Mouse (Mus musculus) liver, embryonic 12.5 days (tissue): ENCODE measurements at regions not wholly inside any gene's neighbourhood (a gene's known extent, or its start where the extent isn't known, plus 50 kb on each side); places are given as distances from the start of the nearest gene placed in this dataset.

Experiments
- ATAC-seq: fragments of 200-750 bp; cut with Nextera tagmentation; 2 replicates; pipeline ENCODE4 v1.8.0; 2017; ENCODE audit warnings: moderate number of reproducible peaks, mild to moderate bottlenecking, moderate library complexity
- H3K27ac ChIP-seq: fragments of 300-500 bp; sonication (generic); 2 replicates; pipeline ENCODE4 v1.5.1; 2016; ENCODE audit warnings: mild to moderate bottlenecking
- H3K27me3 ChIP-seq: fragments of 300-500 bp; sonication (generic); replicated peaks from 2 replicates; pipeline ENCODE4 v1.6.1; 2016; ENCODE audit warnings: mild to moderate bottlenecking, moderate library complexity
- H3K36me3 ChIP-seq: fragments of 300-500 bp; sonication (generic); 2 replicates; pipeline ENCODE4 v1.6.1; 2016; ENCODE audit warnings: mild to moderate bottlenecking, moderate library complexity
- H3K4me1 ChIP-seq: fragments of 300-500 bp; sonication (generic); 2 replicates; pipeline ENCODE4 v1.6.1; 2016
- H3K4me2 ChIP-seq: fragments of 300-500 bp; sonication (generic); 2 replicates; pipeline ENCODE4 v1.6.1; 2016; ENCODE audit warnings: mild to moderate bottlenecking, moderate library complexity
- H3K4me3 ChIP-seq: fragments of 300-500 bp; sonication (generic); 2 replicates; pipeline ENCODE4 v1.5.1; 2016; ENCODE audit warnings: mild to moderate bottlenecking, moderate library complexity
- H3K9ac ChIP-seq: fragments of 300-500 bp; sonication (generic); 2 replicates; pipeline ENCODE4 v1.6.1; 2016; ENCODE audit warnings: mild to moderate bottlenecking, moderate library complexity
- H3K9me3 ChIP-seq: fragments of 300-500 bp; sonication (generic); replicated peaks from 2 replicates; pipeline ENCODE4 v1.6.1; 2016; ENCODE audit warnings: mild to moderate bottlenecking, moderate library complexity
- WGBS: fragments of 180-500 bp; shearing (Covaris S2); methylation state at CpG from one replicate; pipeline ENCODE4 v1.1.7; 2016; ENCODE audit not compliant: insufficient replicate concordance; 5-methylcytosine and 5-hydroxymethylcytosine counted together

DNA sequence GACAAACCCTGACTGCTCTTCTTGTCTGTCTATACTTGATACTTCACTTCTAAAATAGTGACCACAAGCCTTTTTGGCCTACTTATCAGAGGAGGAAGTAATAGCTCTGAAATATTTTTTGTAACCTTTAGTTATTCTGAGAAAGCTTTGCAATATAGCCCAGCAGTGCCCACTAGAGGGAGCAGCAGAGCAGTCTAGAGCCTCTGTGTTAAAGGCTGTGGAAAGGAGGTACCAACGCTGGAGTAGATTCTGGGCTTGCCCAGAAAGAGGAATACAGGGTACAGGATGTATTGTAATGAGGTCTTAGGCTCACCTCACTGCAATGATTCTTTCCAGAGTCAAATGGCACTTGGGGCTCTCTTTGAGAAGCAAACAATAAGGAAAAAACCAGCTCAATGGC, 151.1 kb downstream of the Dmrta2 start:
- H3K27me3 ChIP-seq: no peaks in the 10 kb centered on the region
- H3K4me2 ChIP-seq: no peak overlapping the region
- H3K4me1 ChIP-seq: no peaks in the 10 kb centered on the region
- no peak overlapping the region for H3K9ac ChIP-seq
- ATAC-seq: no peak
- 12% methylated on average over 1 of the region's 1 CpGs for WGBS
- no peaks in the 10 kb centered on the region for H3K36me3 ChIP-seq
- no peaks in the 10 kb centered on the region for H3K9me3 ChIP-seq
- no peak overlapping the region for H3K4me3 ChIP-seq
- no peak overlapping the region for H3K27ac ChIP-seq

DNA sequence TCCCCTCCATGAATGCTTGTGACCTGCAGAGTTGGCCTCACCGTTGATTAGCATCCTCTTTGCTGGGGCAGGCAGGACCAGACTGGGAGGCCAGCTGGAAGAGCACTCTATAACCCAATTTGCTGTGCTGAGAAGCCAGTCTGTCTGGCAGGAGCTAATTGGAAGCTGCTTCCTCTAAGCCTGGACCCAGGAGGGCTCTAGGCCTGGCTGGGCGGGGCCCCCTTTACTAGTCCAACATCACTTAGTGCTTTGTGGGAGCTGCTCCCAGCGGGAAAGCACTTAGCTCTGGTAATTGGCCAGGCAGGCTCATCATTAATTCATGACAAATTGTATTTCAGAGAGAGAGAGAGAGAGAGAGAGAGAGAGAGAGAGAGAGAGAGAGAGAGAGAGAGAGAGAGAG, 151.7 kb downstream of the Dmrta2 start:
- WGBS: 55% methylated on average over 3 of the region's 3 CpGs
- no peaks in the 10 kb centered on the region for H3K9me3 ChIP-seq
- no peaks in the 10 kb centered on the region for H3K27me3 ChIP-seq
- H3K4me3 ChIP-seq: no peak overlapping the region
- H3K27ac ChIP-seq: no peak overlapping the region
- no peak overlapping the region for H3K9ac ChIP-seq
- H3K36me3 ChIP-seq: no peaks in the 10 kb centered on the region
- no peak for ATAC-seq
- no peak overlapping the region for H3K4me2 ChIP-seq
- H3K4me1 ChIP-seq: no peaks in the 10 kb centered on the region

DNA sequence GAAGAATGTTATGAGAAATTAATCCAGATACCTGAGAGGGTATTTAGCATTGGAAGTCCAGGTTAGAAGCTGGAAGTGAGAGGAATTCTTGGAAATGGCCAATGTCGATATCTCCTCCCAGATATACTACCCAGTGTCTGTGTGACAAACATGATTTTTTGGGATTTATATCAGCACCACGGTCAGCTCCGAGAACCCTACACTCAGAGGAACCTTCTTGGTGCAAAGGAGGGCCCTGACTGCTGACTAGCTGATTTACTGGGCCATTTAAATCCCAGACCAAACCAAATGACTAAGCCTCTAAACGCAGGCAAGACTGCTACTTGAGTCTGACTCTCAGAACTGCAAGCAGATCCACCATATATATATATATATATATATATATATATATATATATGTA, 154.2 kb downstream of the Dmrta2 start:
- no peak for ATAC-seq
- WGBS: 40% methylated on average over 4 of the region's 4 CpGs

DNA sequence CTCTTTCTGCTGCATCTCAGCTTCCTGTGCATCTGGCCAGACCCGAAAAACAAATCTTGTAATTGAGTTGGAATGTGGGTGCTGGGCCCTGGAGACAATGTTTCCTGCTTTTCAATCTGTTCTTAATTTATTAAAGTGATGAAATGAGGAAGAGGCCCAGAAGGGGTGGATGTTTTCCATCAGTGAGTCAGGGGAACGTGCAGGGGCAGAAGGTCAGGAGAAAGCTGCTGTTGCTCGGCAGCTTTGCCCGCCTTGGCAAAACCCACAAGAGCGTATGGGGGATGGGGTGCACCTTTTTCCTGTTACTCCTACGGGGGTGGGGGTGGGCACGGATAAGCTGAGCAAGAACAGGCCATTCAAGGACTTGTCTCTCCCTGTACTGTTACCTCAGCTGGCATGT, 156.2 kb downstream of the Dmrta2 start:
- Histone ChIP-seq H3K4me3 (no peak overlapping the region), H3K4me1 (no peaks in the 10 kb centered on the region), H3K27me3 (no peaks in the 10 kb centered on the region), H3K27ac (no peak overlapping the region), H3K36me3 (no peaks in the 10 kb centered on the region), H3K9me3 (no peaks in the 10 kb centered on the region), H3K4me2 (no peak overlapping the region), H3K9ac (no peak overlapping the region)
- 30% methylated on average over 7 of the region's 7 CpGs for WGBS
- no peak for ATAC-seq

More for the DNA sequence above, 154.2 kb downstream of the Dmrta2 start:
- no peaks in the 10 kb centered on the region for H3K4me1 ChIP-seq
- H3K9me3 ChIP-seq: no peaks in the 10 kb centered on the region
- no peak overlapping the region for H3K27ac ChIP-seq
- no peak overlapping the region for H3K4me2 ChIP-seq
- no peak overlapping the region for H3K4me3 ChIP-seq
- H3K9ac ChIP-seq: no peak overlapping the region
- H3K36me3 ChIP-seq: no peaks in the 10 kb centered on the region
- H3K27me3 ChIP-seq: no peaks in the 10 kb centered on the region

DNA sequence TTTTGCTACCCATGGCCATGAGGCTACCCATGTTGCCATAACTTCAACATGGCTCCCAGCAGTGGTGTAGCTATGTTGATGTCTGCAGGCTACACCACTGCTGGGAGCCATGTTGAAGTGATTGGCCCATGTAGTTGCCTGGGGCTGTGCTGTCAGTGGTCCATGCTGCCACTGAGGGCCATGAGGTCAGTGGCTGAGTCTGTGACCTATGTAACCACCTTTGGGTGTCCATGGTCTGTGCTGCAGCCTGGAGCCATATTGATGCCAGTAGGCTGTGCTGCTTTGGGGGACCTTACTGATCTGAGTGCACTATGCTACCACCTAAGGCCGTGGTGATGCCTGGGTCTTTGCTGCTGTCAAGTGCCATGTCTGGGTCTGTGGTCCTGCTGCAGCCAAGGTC, 167.4 kb downstream of the Dmrta2 start:
- WGBS: 64% methylated on average over 1 of the region's 1 CpGs
- H3K4me1 ChIP-seq: no peaks in the 10 kb centered on the region
- H3K4me3 ChIP-seq: no peak overlapping the region
- H3K9me3 ChIP-seq: no peaks in the 10 kb centered on the region
- H3K4me2 ChIP-seq: no peak overlapping the region
- ATAC-seq: no peak
- H3K36me3 ChIP-seq: no peaks in the 10 kb centered on the region
- no peaks in the 10 kb centered on the region for H3K27me3 ChIP-seq
- H3K9ac ChIP-seq: no peak overlapping the region
- no peak overlapping the region for H3K27ac ChIP-seq

DNA sequence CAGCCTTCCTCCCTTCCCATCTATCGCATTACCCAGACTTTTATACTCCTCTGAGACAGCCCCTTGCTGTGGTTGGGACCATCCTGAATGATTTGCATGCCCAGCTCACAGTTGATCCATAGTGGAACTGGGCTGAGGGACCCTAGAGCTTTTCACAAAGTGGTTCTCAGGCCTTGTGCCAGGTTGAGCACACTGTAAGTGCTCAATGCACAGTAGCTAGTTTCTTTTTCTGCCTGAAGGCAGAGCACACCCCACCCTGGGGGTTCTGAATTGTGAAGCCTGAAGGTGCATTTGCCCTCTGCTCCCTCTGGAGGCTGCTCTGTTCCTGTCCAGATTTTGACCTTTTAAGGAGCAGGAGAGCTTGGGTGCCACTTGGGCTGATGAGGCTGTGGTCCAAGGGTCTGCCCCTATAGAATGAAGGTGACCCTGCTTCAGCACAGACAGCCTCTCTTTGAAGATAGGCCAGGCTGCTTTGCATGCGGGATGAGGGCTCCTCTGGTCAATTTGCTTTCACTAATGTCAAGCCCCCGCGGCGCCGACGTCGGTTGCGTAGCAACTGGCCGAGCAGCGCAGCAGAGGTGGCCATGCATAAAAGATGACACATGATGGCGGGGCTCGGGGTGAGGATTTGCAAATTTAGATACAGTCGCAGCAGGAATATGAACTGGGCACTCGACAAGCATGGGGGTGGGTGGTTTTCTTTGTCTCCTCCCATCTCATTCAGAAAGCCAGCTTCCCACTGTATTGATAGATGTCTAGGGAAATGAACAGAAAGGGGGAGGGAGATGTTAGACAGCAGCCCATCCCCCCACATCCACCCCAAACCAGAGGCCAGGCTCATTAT, 174.5 kb downstream of the Dmrta2 start:
- H3K4me1 ChIP-seq: no peaks in the 10 kb centered on the region
- no peak overlapping the region for H3K4me3 ChIP-seq
- no peaks in the 10 kb centered on the region for H3K27me3 ChIP-seq
- no peak overlapping the region for H3K9ac ChIP-seq
- WGBS: 31% methylated on average over 15 of the region's 15 CpGs
- ATAC-seq: no peak
- H3K9me3 ChIP-seq: no peaks in the 10 kb centered on the region
- no peaks in the 10 kb centered on the region for H3K36me3 ChIP-seq
- no peak overlapping the region for H3K4me2 ChIP-seq
- no peak overlapping the region for H3K27ac ChIP-seq
